Mouse (Mus musculus) kidney, adult 8-10 months (tissue): Measurements from ENCODE around the gene Tbc1d10b.
"Not testable (repeated sequence)": the region's sequence is repeated elsewhere in the genome, so short reads cannot be mapped to it uniquely, and the experiment has no call there.

Experiments
- DNase-seq, 2 experiments: peaks; one replicate each; pipeline ENCODE4 v3.0.0; 2022

The Tbc1d10b gene

DNA sequence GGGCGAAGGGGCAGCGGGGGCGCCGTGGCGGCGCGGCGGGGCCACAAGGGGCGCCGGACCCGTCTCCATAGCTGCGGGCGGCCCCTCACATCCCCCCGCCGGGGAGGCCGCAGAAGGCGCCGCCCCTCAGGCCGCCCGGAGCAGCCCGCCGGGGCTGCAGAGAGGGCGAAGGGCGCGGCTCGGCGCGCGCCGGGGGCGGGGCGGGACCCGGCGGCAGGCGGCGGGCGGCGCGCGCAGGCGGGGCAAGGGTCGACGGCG, at the start of gene Tbc1d10b:
Gene Tbc1d10b (minus strand): TSS at position 174 of the 258 bp plus-strand sequence.
- DNase-seq: no peak

DNA sequence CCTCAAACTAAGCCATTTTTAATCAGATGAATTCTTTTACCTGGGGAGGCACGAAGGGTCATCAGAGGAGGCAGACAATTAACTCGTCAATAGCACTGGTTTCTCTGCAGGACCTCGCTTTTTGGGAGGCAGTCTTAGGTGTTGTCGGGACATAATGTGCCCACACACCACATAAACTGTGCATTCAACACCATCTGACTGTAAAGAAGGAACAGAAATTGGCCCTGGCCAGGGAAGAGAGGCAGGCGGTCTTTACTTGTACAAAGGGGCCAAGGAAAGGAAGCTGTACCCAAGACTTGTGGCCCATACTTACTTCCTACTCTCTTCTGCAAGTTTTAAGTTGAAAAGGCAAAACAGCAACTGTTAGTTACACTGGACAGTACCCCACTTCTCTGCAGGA, 48.2 kb upstream of the Tbc1d10b start:
- no peak for DNase-seq

DNA sequence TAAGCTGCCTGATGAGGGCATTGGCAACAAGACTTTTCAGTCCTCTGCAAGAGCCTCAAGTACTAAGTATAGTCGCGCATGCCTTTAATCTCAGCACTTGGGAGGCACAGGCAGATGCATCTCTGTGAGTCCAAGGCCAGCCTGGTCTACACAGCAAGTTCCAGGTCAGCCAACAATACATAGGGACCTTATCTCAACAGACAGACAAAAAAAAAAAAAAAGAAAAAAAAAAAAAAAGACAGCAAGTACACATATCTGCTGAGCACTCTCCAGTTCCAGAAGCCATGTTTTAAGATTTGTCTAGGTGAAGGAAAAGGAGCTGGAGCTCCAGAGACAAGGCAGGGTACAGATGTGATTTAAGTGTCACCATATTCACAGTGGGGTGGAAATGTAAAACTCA, 47.7 kb upstream of the Tbc1d10b start:
- DNase-seq: no peak

DNA sequence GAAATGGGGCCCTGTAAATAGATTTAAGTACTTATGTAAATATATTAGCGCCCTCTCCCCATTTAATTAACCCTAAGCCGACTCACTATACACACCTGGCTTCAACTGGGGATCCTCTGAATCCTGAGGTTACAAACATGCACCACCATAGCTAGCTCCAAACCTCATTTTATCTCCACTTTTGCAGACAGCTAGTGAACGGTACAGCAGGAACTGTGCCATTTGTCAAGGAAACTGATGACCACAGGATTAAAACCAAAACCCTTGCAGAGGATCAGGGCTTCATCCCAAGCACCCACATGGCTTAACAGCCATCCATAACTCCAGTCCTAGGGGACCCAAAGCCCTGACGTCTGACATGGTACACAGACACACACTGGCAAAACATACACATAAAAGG, 46.7 kb upstream of the Tbc1d10b start:
- no peak for DNase-seq

DNA sequence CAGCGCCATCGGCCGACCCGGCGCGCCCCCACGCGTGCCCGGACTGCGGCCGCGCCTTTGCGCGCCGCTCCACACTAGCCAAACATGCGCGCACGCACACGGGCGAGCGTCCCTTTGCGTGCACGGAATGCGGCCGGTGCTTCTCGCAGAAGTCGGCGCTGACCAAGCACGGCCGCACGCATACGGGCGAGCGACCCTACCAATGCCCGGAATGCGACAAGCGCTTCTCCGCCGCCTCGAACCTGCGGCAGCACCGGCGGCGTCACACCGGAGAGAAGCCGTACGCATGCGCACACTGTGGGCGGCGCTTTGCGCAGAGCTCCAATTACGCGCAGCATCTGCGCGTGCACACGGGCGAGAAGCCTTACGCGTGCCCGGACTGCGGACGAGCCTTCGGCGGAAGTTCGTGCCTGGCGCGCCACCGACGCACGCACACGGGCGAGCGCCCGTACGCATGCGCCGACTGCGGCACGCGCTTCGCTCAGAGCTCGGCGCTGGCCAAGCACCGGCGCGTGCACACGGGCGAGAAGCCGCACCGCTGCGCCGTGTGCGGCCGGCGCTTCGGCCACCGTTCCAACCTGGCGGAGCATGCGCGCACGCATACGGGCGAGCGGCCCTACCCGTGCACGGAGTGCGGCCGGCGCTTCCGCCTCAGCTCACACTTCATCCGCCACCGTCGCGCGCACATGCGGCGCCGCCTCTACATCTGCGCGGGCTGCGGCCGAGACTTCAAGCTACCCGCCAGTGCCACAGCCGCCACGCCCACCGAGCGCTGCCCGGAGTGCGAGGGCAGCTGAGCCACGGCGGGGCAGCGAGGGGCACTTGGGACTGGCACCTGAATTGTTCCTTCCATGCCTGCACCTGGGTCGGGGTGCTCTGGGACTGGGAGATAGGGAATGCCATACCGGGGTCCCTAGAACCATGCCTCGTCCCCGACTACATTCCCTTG, 45.8 kb upstream of the Tbc1d10b start:
- DNase-seq: peak; percentile 93 to 94

DNA sequence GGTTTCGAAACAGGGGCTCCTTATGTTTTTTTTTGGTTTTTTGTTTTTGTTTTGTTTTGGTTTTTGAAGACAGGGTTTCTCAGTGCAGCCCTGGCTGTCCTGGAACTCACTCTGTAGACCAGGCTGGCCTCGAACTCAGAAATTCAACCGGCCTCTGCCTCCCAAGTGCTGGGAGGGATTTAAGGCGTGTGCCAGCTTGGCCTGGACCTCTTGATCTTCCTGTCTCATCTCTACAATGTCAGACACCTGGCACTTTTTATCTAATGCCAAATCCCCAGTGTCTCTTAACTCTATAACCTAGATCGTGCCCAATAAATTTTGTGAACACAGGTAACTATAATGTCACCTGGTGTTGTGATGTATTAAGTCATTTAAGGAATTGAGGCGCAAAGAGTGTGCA, 45.1 kb upstream of the Tbc1d10b start:
- no peak for DNase-seq

DNA sequence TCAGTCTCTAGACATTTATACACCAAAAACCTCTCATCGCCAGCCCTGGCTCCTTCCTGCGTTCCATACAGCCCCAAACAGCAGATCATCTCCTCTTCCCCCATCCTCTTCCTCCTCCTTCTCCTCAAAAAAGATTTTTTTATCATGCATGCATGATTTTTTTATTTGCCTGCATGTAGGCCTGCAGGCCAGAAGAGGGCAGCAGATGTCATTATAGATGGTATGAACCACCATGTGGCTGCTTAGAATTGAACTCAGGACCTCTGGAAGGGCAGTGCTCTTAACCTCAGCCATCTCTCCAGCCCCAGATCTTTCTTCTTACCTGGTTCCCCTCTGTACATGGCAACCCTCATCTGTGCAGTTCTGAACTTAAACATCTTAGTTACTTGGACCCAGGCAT, 44.1 kb upstream of the Tbc1d10b start:
- no peak for DNase-seq

DNA sequence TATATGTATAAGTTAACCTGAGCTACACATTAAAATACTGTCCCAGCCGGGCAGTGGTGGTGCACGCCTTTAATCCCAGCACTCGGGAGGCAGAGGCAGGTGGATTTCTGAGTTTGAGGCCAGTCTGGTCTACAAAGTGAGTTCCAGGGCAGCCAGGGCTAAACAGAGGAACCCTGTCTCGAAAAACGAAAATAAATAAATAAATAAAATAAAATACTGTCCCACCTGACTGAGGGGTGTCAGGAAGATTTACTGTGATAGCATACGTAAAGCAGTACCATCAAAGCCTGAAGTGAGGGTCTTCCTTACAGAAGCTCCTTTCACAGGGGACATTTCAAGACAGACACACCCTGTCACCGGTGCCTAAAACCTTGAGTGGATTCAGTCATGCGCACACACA, 42.2 kb upstream of the Tbc1d10b start:
- not testable (repeated sequence) for DNase-seq

DNA sequence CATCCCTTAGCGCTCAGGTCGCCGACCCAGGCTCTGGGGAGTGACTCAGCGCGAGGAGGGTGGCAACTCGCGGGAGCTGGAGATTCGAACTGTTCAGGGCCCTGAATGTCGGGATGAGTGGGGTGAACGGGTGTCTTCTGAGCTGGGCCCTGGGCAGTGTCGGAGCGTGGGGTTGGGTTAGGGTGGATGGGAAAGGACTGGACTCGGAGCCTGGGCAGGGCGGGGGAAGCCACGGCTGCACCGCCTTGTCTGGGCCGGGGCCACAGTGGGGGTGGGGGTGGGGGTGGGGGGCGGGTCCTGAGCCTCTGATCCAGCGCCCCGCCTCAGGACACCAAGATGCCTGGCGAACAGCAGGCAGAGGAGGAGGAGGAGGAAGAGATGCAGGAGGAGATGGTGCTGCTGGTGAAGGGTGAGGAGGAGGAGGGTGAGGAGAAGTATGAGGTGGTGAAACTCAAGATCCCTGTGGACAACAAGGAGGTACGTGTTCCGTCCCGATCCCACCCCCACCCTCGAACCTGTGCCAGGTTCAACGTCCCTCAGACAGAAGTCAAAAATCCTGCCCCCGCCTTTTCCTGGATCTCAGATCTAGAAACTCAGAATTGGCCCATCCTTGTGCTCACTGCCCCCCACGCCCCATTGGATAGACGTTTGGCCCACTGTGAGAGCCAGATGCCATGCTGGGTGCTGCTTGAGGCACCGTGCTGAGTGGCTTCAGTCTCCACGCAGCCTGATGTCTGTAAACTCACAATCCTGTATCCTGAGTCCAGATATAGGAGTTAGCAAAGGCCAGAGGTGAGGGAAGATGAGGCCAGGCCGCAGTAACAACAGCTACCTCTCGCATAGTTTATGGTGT, 36.6 kb upstream of the Tbc1d10b start:
- no peak for DNase-seq

DNA sequence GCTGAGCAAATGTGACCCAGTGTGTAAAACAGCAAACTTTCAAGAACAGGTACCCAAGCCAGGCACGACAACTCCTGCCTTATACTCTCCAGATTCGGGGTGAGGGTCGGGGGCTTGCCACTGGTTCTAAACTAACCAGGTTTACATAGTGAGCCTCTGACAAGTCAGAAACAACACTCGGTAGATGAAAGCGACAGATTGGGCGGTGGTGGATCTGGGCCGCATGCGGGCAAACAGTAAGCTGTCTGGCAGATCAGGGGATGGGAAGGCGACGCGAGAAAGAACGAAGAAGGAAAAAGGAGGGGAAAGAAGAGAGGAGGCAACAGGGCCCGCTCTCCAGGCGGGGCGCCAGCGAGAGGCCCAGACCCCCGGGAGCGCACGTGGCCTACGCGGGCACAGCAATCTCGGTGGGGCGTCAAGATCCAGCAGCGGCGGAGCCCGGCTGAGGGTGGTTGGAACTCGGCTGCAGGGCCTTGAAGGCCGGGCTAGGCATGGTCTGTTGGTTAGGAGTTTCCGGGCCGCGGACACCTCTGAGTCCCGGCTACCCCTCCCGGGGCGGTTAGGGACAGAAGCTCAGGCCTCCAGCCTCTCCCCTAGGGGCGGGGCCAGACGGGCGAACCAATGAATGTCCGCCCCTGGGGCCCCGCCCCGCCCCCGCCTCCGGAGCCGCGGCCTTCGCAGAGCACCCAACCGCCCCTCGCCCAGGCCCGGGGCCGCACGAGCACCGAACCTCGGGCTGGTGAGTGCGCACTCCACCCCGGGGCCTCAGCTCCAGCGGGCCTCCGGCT, 35.8 kb upstream of the Tbc1d10b start, which contains the start of gene Zfp771:
Gene Zfp771 (plus strand): TSS at position 405 of the 788 bp plus-strand sequence.
- peak; percentile 96 to 97 for DNase-seq

DNA sequence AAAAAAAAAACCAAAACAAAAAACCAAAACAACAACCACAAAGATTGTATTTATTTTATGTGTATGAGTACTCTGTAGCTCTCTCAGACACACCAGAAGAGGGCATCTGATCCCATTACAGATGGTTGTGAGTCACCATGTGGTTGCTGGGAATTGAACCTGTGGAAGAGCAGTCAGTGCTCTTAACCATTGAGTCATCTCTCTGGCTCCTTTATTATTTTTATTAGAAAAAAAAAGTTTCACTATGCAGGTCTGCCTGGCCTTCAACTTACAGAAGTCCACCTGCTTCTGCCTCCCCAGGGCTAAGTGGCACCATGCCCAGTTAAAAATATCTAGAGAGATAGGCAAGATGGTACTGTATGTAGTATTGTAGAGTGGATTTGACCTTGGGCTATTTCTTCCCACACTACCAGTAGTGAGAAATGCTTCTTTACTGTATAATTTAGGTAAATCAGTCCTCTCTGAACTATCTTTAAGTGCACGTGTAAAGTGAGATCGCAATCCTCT, 35.1 kb upstream of the Tbc1d10b start:
- DNase-seq: no peak

DNA sequence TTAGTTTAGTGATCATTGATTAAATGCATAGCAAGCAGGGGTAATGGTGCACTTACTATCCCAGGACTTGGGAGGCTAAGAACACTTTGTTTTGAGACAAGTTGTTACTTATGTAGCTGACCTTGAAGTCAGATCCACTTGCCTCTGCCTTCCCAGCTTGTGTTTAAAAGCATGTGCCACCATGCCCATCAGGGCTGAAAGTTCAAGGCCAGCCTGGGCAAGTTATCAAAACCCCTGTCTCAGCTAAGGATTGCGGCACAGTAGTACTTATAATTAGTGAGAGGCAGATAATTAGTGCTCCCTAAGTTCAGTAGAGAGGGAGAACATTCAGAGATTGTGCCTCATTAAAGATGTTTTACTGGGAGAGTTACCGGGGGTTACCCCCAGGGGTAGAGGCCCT, 26.5 kb upstream of the Tbc1d10b start:
- DNase-seq: no peak

DNA sequence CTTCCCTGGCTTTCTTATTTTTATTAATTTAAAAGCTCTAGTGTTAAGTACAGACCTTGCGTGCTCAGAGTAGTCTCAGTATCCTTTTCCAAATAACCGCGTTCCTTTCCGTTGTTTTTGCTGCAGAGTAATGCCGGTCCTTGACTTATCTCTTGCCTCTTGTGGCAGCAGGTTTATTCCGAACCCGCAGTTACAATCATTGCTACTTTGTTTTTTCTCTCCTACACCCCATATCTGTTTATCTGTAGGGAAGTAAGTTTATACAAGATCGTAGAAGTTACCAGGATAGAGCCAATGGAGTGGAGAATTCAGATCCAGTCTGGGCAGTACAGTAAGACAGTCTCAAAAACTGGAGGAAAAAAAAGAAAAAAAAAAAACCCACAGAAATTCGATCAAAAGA, 25.5 kb upstream of the Tbc1d10b start:
- no peak for DNase-seq

DNA sequence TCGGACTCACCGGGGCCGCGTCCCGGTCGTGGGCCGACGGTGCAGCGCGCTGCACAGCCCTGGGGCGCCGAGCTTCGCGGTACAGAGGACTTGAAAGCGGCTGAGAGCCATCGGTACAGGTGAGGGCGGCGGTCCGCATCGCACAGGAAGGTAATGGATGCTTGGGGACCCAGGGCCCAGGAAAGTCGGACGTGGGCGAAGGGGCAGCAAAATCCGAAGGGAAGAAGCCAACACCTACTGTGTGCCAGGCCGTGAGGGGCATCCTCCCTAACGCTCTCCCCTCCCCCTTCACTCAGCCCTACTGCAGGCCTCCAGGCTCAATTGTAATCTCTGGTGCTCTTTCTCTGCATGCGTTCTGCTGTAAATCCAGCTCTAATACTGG, 25.1 kb upstream of the Tbc1d10b start:
- peak in 1 of 2 experiments; percentile 30 for DNase-seq

DNA sequence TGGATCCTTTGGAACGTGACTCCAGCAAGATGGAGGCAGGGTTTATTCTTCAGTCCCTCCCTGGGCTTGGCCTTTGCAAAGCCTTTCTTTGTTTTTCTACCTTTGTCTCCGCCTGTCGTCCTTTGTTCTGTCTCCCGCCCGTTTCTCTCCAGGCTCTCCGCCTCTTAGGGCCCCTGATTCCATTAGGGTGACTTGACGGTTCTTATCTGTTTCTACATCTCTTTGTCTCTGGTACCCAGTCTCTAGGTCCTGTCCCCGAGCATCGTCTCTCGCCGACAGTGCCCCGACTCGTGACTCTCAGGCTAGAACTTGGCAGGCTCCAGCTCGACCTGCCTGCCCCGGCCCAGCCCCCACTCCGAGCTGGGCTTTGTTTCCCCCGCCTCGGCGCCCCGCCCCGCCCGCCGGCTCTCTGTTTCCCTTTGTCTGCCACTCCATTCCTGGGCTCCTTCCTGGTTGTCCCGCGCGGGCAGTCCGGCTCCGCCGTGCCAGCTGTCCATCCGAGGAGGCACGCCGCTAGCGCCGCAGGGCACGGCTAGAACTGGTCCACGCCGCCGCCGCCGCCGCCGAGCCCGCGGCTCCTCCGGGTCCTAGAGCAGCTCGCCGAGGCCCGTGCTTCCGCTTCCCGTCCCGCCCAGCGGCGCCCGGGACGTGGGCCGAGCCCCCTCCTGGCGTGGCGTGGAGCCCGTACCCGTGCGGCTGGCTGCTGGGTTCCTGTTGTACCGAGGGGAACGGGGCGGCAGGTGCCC, 24.5 kb upstream of the Tbc1d10b start, which contains the start of the genes Zfp553 and Sept1:
Gene Zfp553 (plus strand): TSS at position 440 of the 746 bp plus-strand sequence.
Gene Sept1 (minus strand): TSS at position 509 of the 746 bp plus-strand sequence.
- DNase-seq: peak; percentile 80 to 84

DNA sequence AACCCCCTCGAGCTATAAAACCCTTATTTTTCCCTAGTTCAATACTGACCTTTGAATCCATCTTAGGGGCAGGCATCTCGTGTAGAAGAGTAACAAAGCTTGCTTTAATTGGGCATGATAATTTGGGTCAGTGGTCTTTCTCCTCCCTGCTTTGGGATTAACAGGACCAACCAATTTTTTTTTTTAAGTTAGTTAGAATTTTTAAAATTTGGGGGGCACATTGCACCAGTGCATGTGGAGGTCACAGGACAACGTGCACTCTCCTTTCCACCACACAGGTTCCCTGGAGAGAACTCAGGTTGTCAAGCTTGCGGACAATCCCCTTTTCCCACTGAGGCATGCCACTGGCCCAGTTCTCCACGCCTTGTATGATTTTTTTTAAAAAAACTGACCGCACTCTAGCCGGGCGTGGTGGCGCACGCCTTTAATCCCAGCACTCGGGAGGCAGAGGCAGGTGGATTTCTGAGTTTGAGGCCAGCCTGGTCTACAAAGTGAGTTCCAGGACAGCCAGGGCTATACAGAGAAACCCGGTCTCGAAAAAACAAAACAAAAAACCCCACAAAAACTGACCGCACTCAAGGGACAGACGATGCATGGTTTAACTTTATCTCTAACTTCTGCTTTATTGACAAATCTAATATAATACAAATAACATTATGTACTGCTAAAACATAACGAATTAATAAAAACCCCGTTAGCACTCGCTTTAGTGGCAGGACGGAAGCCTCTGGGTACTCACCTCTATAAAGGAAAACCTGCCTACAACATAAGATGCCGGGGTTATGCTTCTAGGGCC, 23.8 kb upstream of the Tbc1d10b start:
- no peak for DNase-seq

DNA sequence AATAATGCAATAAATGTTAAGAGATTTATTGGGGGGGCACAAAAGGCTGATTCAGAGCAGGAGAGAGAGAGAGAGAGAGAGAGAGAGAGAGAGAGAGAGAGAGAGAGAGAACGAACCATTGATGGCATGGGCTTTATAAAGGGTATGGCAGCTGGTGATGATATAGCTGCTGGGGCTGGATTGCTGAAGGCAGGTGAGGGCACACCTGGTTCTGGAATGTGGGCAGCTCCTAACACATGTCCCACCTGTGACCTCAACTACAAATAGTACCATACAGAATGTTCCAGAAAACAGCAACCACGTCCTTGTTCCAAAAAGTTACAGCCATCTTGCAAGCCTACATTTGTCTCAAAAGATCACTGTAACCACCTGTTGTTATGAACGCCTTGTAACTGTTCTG, 23.1 kb upstream of the Tbc1d10b start:
- no peak for DNase-seq

DNA sequence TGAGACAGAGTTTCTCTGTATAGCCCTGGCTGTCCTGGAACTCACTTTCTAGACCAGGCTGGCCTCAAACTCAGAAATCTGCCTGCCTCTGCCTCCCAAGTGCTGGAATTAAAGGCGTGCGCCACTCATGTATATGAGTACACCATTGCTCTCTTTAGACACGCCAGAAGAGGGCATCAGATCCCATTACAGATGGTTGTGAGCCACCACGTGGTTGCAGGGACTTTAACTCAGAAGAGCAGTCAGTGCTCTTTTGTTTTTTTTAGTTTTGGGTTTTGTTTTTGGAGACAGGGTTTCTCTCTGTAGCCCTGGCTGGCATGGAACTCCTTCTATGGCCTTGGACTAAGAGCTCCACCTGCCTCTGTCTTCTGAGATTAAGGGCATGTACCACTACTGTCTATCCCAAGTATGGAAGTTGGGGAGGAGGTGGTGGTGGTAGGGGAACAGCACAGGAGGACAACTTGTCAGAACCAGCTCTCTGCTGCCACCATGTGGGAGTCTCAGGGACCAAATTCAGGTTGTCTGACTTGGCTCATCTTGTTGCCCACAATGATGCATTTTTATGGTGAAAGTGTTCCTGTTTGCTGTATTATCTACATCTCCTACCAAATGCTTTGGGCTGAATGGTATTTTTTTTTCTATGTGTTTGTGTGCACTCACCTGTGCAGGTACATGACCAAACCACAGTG, 20.5 kb upstream of the Tbc1d10b start:
- peak; percentile 73 to 86 for DNase-seq

DNA sequence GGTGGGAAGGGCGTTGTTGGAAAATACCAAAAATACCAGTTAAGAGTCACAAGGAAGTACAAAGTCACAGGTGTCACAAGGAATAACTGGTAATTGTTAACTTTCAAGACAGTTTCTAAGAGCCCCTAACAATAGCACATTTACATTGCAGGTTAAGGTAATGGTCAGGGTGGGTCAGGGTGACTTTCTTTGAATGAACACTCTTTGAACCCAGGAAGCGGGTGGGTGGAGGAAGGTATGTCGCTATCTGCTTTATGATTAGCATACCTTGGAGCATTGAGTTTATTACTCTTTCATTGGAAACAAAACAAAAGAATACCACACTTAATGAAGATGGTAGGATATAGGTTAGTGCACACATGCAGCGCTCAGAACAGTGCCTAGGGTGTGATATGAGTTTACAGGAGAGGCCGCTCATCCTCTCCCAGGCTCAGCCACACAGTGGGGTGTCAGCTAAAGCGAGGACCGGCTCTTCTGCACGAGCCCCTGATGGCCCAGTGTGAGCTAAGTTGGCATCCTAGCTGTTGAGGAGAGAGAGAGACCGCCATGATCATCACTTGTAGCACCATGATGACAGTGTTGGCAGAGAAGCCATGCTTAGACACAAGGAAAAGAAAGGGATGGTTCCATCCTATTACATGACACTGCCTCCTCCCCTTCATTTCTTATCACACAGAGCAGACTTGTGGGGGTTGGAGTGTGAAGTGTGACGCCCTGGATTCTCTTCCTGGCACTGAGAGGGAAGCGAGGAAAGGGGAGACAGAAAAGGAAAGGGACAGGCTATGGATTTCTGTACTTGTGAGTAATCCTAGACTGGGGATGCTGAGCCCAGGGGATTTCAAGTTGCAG, 17.1 kb upstream of the Tbc1d10b start:
- no peak for DNase-seq

DNA sequence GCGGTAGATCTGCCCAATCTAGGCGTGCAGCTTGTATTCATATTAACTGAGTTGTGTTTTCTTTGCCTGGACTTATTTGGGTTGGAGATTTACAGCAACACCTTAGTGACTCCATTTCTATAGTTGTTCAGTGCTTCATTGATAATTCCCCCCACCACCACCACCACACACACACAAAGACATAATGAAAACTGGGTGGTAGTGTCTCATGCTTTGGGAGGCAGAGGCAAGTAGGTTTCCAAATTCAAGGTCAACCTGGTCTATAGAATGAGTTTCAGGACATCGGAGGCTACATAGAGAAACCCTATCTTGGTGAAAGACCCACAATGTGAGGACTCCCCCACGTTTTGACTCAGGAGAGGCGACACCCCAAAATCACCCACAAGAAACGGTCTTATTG, 16.3 kb upstream of the Tbc1d10b start:
- no peak for DNase-seq
